Mouse (Mus musculus) heart, postnatal 14 days (tissue): Measurements from ENCODE around the gene Gorasp1. TPM values are rescaled to one million over a fixed set of nuclear protein-coding genes. Genes with fewer than 3 reads are reported as not detected.

Source experiments
- DNase-seq, 2 experiments: peaks; one replicate each; pipeline ENCODE4 v3.0.0; 2021 to 2022
- intact Hi-C: fragments of 180-260 bp; cut with DNase I; formaldehyde crosslinking; loops from one replicate; pipeline ENCODE4 v1.15.1; 2025
- total RNA-seq, 2 experiments: library from RNA; stranded (reverse); gene quantifications; 2 replicates each; pipeline ENCODE4 v1.2.3; 2021

The Gorasp1 gene
- total RNA-seq, 2 experiments from 2014 or later = 21.4 to 22.8 TPM

DNA sequence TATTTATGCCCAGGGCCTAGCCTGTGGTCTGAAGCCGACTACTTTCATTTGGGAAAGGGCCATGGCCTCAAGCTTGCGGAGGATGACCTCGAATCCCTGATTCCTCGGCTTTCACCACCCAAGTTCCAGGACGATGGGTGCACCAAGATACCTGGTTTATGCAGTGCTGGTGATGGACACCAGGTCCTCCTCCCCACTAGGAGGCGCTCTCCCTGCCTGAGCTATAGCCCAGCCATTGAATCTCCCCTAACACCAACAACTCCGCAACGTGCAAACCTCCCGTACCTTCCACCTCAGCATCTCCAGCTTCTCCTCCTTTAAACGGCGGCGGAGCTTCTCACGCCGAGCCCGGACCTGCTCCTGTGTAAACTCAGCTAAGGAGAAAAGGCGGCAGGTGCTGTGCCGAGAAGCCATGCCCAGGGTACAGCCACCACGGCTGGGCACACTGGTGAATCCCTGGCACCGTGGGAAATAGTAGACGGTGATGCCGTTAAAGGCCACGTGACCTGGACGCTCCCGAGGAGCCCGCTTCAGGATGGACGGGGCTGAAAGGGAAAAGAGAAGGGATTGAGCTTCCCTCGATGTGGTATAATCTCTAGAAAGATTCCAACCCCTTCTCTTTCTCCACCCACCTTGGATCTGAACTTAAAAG, 36.6 kb upstream of the Gorasp1 start:
- DNase-seq = no peak
- intact Hi-C loops = no loop called here

- DNase-seq = no peak
- intact Hi-C loops = no loop called here
Measured at GRCm38 (mm10) chr9:119973281-119973680, 35.9 kb upstream of the Gorasp1 start.

- intact Hi-C loops = no loop called here
- DNase-seq = peak in 1 of 2 experiments; percentile 58
Measured at GRCm38 (mm10) chr9:119972582-119972981, 35.2 kb upstream of the Gorasp1 start.

- DNase-seq = no peak
- intact Hi-C loops = no loop called here
Measured at GRCm38 (mm10) chr9:119972166-119972565, 34.8 kb upstream of the Gorasp1 start.

GRCm38 (mm10) chr9:119970763-119971656, 33.6 kb upstream of the Gorasp1 start:
- DNase-seq = peak in 1 of 2 experiments; percentile 51
- intact Hi-C loops = no loop called here

- peak; percentile 62 to 80 for DNase-seq
- intact Hi-C loops = no loop called here
Measured at GRCm38 (mm10) chr9:119970221-119970620, 32.9 kb upstream of the Gorasp1 start.

DNA sequence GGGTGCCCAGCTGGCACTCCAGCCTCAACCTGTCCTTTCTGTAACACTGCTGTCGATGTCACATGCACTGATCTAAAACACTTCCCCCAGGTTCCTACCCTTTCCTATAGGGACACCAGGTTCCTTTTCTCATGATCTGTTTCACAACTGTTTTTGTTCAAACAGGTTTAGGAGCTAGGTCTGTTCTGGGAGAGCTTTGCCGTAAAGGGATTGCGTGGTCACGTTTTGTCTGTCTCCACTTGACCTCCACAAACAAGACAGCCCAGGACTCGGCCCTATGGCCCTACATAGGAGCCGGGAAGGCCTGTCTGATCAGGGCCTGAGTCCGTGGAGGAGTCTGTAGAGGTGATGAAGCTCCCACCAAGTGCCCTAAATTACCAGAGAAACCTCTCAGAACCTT, 32.4 kb upstream of the Gorasp1 start:
- intact Hi-C loops = no loop called here
- DNase-seq = no peak

- no peak for DNase-seq
- intact Hi-C loops = no loop called here
Measured at GRCm38 (mm10) chr9:119966221-119966910, 29.0 kb upstream of the Gorasp1 start.

DNA sequence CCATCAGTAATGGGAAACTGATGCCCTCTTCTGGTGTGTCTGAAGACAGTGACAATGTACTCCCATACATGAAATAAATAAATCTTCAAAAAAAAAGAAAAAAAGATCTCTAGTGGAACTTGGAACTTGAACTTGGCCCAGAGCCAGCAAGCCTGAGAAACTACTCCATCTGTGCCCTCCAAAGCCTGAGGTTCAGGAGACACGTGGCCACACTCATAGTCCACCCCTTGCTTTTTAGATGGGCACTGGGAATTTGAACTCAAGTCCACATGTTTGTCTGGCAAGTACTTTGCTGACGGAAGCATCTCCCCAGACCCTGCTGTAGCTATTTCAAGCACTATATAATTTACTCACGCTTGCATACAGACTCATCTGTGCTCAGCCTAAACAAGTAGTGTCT, 27.8 kb upstream of the Gorasp1 start:
- intact Hi-C loops = loop anchor here (2.0 kb wide), 1 partner anchor 18 kb away; no protein-coding TSS in a partner anchor
- DNase-seq = no peak

- intact Hi-C loops = loop anchor here (2.0 to 5.0 kb wide), 2 partner anchors 19 to 133 kb away; no protein-coding TSS in a partner anchor
- DNase-seq = no peak
Measured at GRCm38 (mm10) chr9:119964206-119964605, 26.8 kb upstream of the Gorasp1 start.

GRCm38 (mm10) chr9:119962987-119963667, 25.8 kb upstream of the Gorasp1 start:
- DNase-seq = peak; percentile 80 to 87
- intact Hi-C loops = loop anchor here (1.0 to 5.0 kb wide), 3 partner anchors 49 to 134 kb away; no protein-coding TSS in a partner anchor

GRCm38 (mm10) chr9:119962216-119962615, 24.9 kb upstream of the Gorasp1 start:
- no peak for DNase-seq
- intact Hi-C loops = loop anchor here (5.0 kb wide), 1 partner anchor 135 kb away; no protein-coding TSS in a partner anchor

GRCm38 (mm10) chr9:119958835-119959234, 21.5 kb upstream of the Gorasp1 start:
- DNase-seq = no peak
- intact Hi-C loops = no loop called here

GRCm38 (mm10) chr9:119951388-119951787, 14.0 kb upstream of the Gorasp1 start:
- intact Hi-C loops = no loop called here
- no peak for DNase-seq

DNA sequence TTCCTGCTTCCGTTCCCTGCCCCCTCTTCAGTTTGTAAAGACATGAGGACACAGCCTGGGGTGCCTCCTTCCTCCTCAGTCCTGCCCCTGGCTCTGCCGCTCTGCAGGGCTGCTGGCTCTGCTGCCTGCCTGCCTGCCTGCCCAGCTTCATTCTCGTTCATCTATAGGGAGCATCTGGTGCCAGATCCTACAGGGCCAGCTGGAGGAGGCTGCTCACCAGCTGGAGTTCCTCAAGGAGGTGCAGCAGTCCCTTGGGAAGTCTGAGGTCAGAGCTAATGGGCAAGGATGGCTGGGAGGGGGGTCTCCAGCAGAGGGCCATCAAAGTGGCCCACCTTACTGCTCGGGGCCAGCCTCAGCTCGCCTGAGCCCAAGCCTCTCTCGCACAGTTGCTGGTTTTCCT, 13.1 kb upstream of the Gorasp1 start:
- peak; percentile 38 to 55 for DNase-seq
- intact Hi-C loops = no loop called here

- intact Hi-C loops = no loop called here
- no peak for DNase-seq
Measured at GRCm38 (mm10) chr9:119948804-119949203, 11.4 kb upstream of the Gorasp1 start.

DNA sequence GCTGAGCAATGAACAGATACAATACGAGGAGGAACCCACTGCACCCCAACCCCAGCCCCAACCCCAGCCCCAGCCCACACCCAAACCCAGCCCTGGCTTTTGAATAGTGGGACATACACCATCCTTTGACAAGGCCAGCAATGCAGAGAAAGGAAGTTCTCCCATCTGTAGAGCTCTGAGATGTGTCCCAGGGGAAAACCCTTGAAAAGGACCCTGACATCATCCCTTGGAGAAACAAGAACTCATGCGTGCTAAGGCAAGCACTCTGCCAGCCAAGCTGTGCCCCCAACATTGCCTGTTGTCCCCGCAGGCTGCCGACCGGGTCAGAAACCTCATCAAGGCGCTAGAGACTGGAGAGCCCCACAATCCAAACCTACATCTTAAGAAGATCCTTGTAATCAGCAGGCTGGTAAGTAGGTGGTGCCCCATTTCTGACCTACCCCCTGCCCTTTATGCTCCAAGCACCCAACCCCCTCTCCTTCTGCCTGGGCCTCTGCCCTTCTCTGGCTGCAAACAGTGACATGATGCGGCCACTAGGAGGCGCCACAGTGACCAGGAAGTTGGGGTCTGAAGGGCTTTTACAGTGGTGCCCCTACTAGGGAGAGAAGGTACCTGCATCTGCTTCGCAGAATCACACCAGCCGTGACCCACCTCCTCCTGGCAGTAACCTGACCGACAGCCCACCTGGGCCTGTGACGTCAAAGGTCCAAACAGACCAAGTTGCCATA, 8.0 kb upstream of the Gorasp1 start:
- intact Hi-C loops = no loop called here

GRCm38 (mm10) chr9:119943326-119943725, 6.0 kb upstream of the Gorasp1 start:
- intact Hi-C loops = no loop called here
- no peak for DNase-seq

More for the DNA sequence above, 8.0 kb upstream of the Gorasp1 start:
- DNase-seq = no peak

GRCm38 (mm10) chr9:119941861-119942260, 4.5 kb upstream of the Gorasp1 start:
- no peak for DNase-seq
- intact Hi-C loops = no loop called here

DNA sequence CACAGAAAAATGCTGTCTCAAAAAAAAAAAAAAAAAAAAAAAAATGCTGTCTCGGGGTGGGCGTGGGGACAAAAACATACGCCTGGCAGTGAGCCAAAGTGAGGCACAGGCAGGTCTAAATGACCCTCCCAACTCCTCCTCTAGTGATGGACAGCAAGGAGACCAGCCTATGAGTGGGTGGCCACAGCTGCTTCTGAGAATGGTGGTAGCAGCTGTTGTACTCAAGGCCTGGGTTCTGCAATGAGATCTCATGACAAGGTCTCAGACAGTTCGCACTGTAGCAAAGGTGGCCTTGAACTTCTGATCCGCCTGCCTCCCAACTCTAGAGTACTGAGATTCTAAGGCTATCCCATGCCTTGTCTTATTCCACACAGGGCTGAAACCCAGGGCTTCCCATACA, 4.0 kb upstream of the Gorasp1 start:
- intact Hi-C loops = no loop called here

More for the DNA sequence above, 4.0 kb upstream of the Gorasp1 start:
- DNase-seq = no peak
